Mouse (Mus musculus) forelimb bud, embryonic 11.5 days (tissue): Measurements from ENCODE around the gene Vav2.

Experiments used
- DNase-seq: peaks from one replicate; pipeline ENCODE4 v3.0.0-alpha.2; 2012; ENCODE audit warnings: low read depth, low spot score

The Vav2 gene

GRCm38 (mm10) chr2:27426855-27427457, at the start of gene Vav2:
Gene Vav2, minus strand, starts transcription at chr2:27427033.
- DNase-seq: peak; percentile 92

DNA sequence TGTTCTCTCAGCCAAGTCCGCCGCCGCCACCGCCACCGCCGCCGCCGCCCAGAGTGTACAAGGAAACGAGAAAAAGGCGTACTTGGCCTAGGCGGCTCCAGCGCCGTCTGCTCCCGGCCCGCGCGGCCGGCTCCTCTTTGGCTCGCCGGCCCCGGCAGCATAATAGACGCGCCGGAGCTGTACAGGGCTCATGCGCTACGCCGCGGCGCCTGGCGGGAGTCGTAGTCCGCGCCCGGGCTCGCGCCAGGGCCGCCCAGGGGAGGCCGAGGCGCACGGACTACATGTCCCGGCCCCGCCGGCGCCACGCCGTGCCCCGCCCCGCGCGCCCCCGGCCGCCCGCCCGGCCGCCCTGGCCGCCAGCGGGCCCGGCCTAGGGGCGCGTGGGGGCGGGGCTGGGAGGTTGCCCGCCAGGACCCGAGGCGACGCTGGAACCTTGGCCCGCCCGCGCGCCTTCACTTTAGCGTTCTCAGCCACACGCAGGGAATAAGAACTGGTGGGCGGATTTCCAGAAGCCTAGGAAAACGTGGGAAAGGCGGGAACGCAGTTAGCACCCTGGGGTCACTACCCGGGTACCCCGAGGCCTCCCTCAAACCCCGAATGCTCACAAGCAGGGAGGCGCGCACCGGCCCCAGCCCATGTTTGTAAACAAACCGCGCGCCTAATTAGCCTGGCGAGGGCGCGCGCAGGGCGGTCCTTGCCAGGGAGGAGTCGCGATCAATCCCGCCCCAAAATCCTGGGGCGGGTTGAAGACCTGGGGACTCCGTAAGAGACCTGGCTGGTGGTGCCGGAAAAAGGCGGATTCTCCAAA, 48.9 kb upstream of the Vav2 start:
- peak; percentile 93 for DNase-seq

DNA sequence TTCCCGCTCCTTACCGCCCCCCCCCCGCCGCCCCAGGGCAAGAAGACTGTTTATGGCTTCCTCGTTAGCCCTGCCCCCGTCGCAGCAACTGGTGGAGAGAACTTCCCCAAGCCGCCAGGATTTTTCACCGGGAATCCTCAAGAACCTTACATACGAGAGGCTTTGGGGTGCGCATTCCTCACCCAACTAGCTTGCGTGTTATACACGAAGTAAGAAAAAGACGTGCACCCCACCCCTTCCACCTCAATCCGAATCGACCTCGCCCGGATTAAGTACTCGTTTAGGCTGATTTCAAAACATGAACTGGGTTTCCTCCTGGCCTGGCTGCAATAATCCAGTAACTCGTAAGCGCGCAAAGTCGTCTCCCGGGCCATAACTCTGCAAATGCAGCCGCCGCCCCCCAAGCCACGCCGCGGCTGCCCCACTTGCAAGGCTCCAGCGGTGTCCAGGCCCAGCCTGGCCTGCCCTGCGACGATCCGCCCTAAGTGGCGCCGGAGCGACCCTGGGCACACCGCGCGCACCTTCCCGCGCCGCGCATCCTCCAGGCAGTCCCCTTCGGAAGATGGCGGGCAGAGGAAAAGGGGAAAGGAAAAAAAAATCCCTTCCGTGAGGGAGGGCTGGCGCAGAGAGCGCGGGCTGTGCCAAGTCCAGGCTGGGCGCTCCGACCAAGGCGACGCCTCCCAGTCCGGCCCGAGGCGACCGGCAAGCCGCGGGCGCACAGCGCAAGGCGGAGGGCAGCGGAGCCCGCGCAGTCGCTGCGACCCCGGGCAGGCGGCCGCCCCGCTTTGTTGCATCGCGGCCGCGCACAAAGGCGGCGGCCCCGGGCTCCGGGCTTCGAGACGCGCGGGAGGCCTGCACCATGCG, 48.0 kb upstream of the Vav2 start:
- peak; percentile 36 for DNase-seq

DNA sequence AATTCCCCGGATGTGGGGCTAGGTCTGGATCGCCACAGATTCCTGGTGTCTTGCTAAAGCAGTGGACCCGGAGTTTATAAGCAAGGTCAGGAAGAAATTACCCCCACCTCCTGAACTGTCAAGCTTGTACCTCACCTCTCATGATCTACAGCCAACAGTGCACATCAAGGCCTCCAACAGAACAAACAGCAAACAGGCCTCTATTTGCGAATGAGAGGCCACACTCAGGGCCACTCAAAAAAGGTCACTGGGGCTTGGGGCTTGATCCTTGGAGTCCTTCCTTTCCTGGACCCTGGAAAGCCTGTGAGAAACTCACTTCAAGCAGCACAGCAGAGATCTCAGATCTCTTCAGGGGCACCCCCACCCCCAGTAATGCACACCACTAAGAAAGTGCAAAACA, 47.1 kb upstream of the Vav2 start:
- no peak for DNase-seq

DNA sequence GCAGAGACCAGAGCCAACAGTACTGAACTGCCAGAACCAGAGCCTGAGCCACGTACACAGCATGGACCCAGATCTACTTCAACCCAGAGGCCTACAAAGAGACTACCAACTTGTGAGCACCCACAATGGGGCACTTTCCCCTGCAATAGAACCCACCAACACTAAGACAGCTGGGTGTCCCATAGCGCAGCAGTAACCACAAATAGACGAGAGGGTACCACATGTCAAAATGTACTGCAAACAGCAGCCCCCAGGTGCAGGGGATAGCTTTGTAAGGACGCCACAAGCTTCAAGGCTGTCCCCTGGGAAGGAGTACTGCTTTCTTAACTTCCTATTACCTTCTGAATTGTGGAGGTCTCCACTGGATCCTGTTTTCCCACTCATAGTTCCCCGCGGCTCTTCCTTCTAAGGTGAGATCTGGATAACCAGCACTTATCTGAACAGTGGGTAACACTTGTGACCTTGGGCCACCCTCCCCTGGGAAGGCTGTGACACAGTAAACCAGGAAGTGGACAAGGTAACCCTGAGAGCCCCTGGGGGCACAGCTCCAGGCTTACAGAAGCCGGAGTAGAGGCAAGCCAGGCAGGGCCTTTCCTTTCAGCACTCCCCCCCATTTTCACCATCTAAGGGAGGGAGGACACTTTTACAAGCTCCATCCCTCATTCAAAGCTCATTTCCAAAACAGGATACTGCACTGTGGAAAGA, 46.4 kb upstream of the Vav2 start:
- DNase-seq: no peak

GRCm38 (mm10) chr2:27471170-27471584, 44.3 kb upstream of the Vav2 start:
- DNase-seq: no peak

DNA sequence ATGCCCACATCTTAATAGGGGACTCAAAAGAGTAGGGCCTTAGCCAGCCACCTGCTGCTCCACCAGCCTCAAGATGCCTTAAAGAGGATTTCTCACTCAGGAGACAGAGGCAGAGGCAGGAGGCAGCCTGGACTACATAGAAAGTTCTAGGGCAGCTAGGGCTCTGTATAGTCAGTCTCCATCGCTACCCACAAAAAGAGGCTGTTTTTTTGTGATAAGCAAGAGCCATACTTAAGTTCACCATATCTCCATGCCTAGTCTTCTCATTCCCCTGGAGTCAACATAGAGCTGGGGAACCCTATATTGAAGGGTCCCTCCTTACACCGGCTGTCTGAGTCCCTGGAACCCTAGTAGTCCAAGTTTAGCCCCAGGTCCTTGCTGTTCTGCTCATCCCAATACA, 43.7 kb upstream of the Vav2 start:
- no peak for DNase-seq

- DNase-seq: no peak
These were observed 43.1 kb upstream of the Vav2 start for GRCm38 (mm10) chr2:27469991-27470355.

- DNase-seq: no peak
These were observed 42.6 kb upstream of the Vav2 start for GRCm38 (mm10) chr2:27469292-27469990.

DNA sequence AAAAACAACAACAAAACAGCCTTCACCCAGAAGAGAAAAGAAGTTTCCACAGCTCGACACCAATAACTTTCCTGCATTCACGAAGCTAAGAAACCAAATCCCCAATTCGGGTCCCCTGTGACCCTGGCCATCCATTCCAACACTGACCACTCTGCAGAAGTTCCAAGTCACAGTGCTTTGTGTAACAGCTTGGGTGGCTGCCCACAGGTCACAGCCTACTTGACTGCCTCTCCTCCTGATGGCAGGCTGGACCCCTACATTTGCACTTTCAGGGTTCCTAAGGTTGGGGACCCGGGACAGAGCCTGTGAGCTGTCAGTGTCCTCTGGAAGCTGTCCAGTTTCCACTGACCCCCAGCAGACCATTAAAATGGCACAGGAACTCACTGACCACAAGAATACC, 36.1 kb upstream of the Vav2 start:
- no peak for DNase-seq

DNA sequence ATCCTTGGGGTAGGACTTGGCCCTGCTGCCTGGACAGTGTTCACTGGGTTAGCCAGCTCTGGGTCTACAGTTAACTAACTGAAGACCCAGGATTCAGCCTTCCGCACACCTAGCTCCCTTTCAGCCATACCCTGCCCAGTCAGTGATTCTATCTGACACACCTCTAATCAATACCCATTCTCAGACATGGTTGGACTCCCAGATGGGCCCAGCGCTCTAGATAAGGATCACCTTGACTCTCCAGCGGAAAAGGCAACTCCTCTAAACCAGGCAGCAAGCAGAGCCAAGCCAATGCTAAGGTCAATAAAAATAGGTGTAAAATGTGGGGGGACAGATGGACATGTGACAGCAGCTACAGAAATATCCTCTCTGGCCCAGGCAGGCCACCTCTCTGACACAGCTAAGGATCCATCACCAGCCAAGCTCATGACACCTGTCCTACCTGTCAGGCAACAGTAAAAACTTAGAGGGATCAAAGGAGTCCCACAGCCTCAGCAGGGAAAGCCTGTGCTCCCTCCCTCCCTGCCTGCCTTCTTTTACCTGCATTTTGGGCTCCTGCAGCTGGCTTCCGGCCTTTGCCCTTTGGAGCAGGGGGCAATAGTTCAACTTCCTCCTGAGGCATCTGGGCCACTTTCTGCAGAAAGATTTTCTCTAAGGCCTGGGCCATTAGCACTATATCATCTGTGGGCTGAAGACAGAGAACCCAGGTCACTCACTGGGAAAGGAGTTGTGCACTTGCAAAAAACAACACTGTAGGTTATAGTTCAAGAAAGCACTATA, 35.2 kb upstream of the Vav2 start:
- DNase-seq: no peak

GRCm38 (mm10) chr2:27460651-27461050, 33.8 kb upstream of the Vav2 start:
- no peak for DNase-seq

DNA sequence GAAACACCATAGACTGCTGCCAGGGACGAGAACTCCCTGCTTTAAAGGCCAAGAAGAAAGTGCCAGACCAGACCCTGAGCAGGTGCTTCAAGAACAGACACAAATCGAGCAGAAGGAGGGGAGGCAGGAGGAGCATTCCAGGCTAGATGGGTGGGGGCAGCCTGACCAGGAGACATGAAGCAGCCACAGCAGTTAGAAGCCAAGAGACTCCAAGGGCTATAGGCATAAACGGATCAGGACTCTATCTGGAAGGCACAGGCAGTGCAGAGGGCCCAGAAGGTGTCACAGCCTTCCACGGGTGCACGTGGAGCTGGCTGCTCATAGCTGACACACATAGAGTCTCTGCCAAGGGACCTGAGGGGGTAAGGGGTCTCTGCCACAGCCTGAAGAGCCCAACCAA, 33.3 kb upstream of the Vav2 start:
- DNase-seq: no peak

DNA sequence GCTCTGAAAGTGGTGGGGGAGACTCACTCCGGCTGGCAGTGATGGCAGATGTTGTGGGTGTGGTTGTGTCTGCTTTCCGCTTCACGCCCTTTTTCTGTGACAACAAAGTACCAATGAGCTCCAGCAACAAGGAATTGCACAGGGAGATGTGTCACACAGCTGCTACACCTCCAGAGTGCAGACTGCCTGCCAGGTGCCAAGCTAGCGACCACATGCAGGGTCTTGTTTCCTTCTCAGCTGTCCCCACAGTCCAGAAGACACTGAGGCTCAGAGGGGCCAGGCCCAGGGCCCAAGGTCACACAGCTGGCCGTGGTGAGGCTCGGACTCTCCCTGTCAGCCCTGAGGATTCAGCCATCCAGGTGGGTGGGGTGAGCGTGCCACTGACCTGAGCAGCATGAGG, 32.9 kb upstream of the Vav2 start:
- DNase-seq: no peak

DNA sequence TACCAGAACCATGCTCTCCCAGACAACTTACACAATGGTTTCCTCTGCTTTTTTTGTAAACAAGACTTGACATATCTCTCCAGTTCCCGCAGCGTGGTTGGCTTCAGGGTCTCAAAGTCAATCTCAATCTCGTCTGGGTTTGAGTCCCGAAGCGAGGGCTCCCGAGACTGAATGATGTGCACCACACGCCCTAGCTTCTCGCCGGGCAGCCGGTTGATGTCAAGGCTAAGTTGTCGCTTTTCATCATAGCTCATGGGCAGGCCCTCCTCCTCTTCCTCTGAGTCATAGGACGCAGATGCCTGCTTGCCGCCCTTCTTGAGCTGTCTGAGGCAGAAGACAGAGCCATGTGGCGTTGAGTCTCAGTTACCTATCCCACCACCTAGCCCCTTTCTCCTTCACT, 23.4 kb upstream of the Vav2 start:
- no peak for DNase-seq

- no peak for DNase-seq
These were observed 20.9 kb upstream of the Vav2 start for GRCm38 (mm10) chr2:27447782-27448181.

GRCm38 (mm10) chr2:27446812-27447211, 20.0 kb upstream of the Vav2 start:
- no peak for DNase-seq

GRCm38 (mm10) chr2:27445910-27446309, 19.1 kb upstream of the Vav2 start:
- DNase-seq: no peak

DNA sequence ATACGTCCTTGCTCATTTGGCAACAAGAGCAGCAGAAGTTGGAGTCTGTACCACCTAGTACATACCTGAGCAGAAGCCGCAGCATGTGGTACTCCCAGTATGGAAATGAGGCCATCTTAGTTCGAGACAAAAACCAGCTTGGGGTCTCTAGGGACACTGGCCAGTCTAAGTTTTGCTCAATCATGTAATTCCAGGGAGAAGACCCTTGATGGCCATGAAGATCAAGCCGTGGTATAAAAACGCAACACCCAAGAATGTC, 16.5 kb upstream of the Vav2 start:
- DNase-seq: no peak

GRCm38 (mm10) chr2:27442708-27443449, 16.0 kb upstream of the Vav2 start:
- no peak for DNase-seq
